Mouse (Mus musculus): ENCODE results near the gene Arsb. TPM values are rescaled to one million over a fixed set of nuclear protein-coding genes. Genes with fewer than 3 reads are reported as not detected.
"Not testable (repeated sequence)": the region's sequence is repeated elsewhere in the genome, so short reads cannot be mapped to it uniquely, and the experiment has no call there.

The Arsb gene
- polyA plus RNA-seq, 2 experiments = 21.9 to 40.4 TPM

- Histone ChIP-seq H3K9me3 (ENCODE audit: control insufficient read depth, low read length) (no peaks in the 10 kb centered on the region), H3K36me3 (ENCODE audit: control insufficient read depth, insufficient read depth, low read length) (no peaks in the 10 kb centered on the region), H3K9ac (ENCODE audit: low read depth, low read length, severe bottlenecking) (no peak overlapping the region), H3K4me3 (replicated peaks; ENCODE audit: low read length) (no peak overlapping the region), H3K4me1 (ENCODE audit: control insufficient read depth, insufficient read depth, low read length) (no peaks in the 10 kb centered on the region; the same call in 1 of the 2 replicates), H3K4me2 (replicated peaks; ENCODE audit: low read depth, low read length, severe bottlenecking) (no peak overlapping the region), H3K27ac (replicated peaks; ENCODE audit: low read depth, low read length) (no peak overlapping the region), H3K27me3 (ENCODE audit: control insufficient read depth, insufficient read depth, low read length) (no peaks in the 10 kb centered on the region)
- DNase-seq (ENCODE audit: low spot score) (no peak), ATAC-seq (ENCODE audit: low FRiP score, low read depth) (no peak)
- 72% methylated on average over 7 of the region's 7 CpGs for WGBS
- no peak for TF ChIP-seq POLR2A (IDR thresholded peaks at IDR 0.05; ENCODE audit: borderline replicate concordance, extremely low read depth, insufficient read depth, insufficient read length)
These were observed 213.8 kb downstream of the Arsb start for GRCm38 (mm10) chr13:93985181-93985580.

- not testable (repeated sequence) for H3K4me3 ChIP-seq (replicated peaks; ENCODE audit: low read length); DNase-seq (ENCODE audit: low spot score); ATAC-seq (ENCODE audit: low FRiP score, low read depth); H3K9me3 ChIP-seq (ENCODE audit: control insufficient read depth, low read length); H3K9ac ChIP-seq (ENCODE audit: low read depth, low read length, severe bottlenecking); H3K4me1 ChIP-seq (ENCODE audit: control insufficient read depth, insufficient read depth, low read length); H3K27me3 ChIP-seq (ENCODE audit: control insufficient read depth, insufficient read depth, low read length); H3K4me2 ChIP-seq (replicated peaks; ENCODE audit: low read depth, low read length, severe bottlenecking); H3K36me3 ChIP-seq (ENCODE audit: control insufficient read depth, insufficient read depth, low read length); H3K27ac ChIP-seq (replicated peaks; ENCODE audit: low read depth, low read length)
- 90% methylated on average over 8 of the region's 8 CpGs for WGBS
These were observed 214.3 kb downstream of the Arsb start for GRCm38 (mm10) chr13:93985750-93986149.

- no peak overlapping the region for H3K9ac ChIP-seq (ENCODE audit: low read depth, low read length, severe bottlenecking)
- WGBS = 58% methylated on average over 7 of the region's 7 CpGs
- no peaks in the 10 kb centered on the region for H3K36me3 ChIP-seq (ENCODE audit: control insufficient read depth, insufficient read depth, low read length)
- no peak for TF ChIP-seq POLR2A (IDR thresholded peaks at IDR 0.05; ENCODE audit: borderline replicate concordance, extremely low read depth, insufficient read depth, insufficient read length)
- H3K27ac ChIP-seq (replicated peaks; ENCODE audit: low read depth, low read length) = no peak overlapping the region
- DNase-seq (ENCODE audit: low spot score) (no peak), ATAC-seq (ENCODE audit: low FRiP score, low read depth) (no peak)
- H3K4me2 ChIP-seq (replicated peaks; ENCODE audit: low read depth, low read length, severe bottlenecking) = no peak overlapping the region
- H3K9me3 ChIP-seq (ENCODE audit: control insufficient read depth, low read length) = no peaks in the 10 kb centered on the region
- no peaks in the 10 kb centered on the region for H3K27me3 ChIP-seq (ENCODE audit: control insufficient read depth, insufficient read depth, low read length)
- no peaks in the 10 kb centered on the region; the same call in 1 of the 2 replicates for H3K4me1 ChIP-seq (ENCODE audit: control insufficient read depth, insufficient read depth, low read length)
- no peak overlapping the region for H3K4me3 ChIP-seq (replicated peaks; ENCODE audit: low read length)
These were observed 216.2 kb downstream of the Arsb start for GRCm38 (mm10) chr13:93987611-93988010.

- H3K4me2 ChIP-seq (replicated peaks; ENCODE audit: low read depth, low read length, severe bottlenecking) = no peak overlapping the region
- no peaks in the 10 kb centered on the region for H3K27me3 ChIP-seq (ENCODE audit: control insufficient read depth, insufficient read depth, low read length)
- no peak overlapping the region for H3K27ac ChIP-seq (replicated peaks; ENCODE audit: low read depth, low read length)
- H3K36me3 ChIP-seq (ENCODE audit: control insufficient read depth, insufficient read depth, low read length) = no peaks in the 10 kb centered on the region
- ATAC-seq (ENCODE audit: low FRiP score, low read depth) (no peak), DNase-seq (ENCODE audit: low spot score) (no peak)
- H3K4me1 ChIP-seq (ENCODE audit: control insufficient read depth, insufficient read depth, low read length) = no peaks in the 10 kb centered on the region; the same call in 1 of the 2 replicates
- WGBS = 78% methylated on average over 3 of the region's 4 CpGs
- H3K4me3 ChIP-seq (replicated peaks; ENCODE audit: low read length) = no peak overlapping the region
- H3K9ac ChIP-seq (ENCODE audit: low read depth, low read length, severe bottlenecking) = no peak overlapping the region
- H3K9me3 ChIP-seq (ENCODE audit: control insufficient read depth, low read length) = no peaks in the 10 kb centered on the region
- TF ChIP-seq POLR2A (IDR thresholded peaks at IDR 0.05; ENCODE audit: borderline replicate concordance, extremely low read depth, insufficient read depth, insufficient read length) = no peak
These were observed 217.8 kb downstream of the Arsb start for GRCm38 (mm10) chr13:93989208-93989607.

GRCm38 (mm10) chr13:93989736-93990611 lies 218.5 kb downstream of the Arsb start:
- WGBS = 65% methylated on average over 11 of the region's 11 CpGs
- Histone ChIP-seq H3K36me3 (ENCODE audit: control insufficient read depth, insufficient read depth, low read length) (no peaks in the 10 kb centered on the region), H3K4me3 (replicated peaks; ENCODE audit: low read length) (no peak overlapping the region), H3K27ac (replicated peaks; ENCODE audit: low read depth, low read length) (no peak overlapping the region), H3K4me2 (replicated peaks; ENCODE audit: low read depth, low read length, severe bottlenecking) (no peak overlapping the region), H3K9me3 (ENCODE audit: control insufficient read depth, low read length) (no peaks in the 10 kb centered on the region), H3K9ac (ENCODE audit: low read depth, low read length, severe bottlenecking) (no peak overlapping the region), H3K4me1 (ENCODE audit: control insufficient read depth, insufficient read depth, low read length) (no peaks in the 10 kb centered on the region; the same call in 1 of the 2 replicates), H3K27me3 (ENCODE audit: control insufficient read depth, insufficient read depth, low read length) (no peaks in the 10 kb centered on the region)
- ATAC-seq (ENCODE audit: low FRiP score, low read depth) = 0 out of 2 replicates have a peak, but pooled peaks have one; percentile 9
- DNase-seq (ENCODE audit: low spot score) = no peak
- TF ChIP-seq POLR2A (IDR thresholded peaks at IDR 0.05; ENCODE audit: borderline replicate concordance, extremely low read depth, insufficient read depth, insufficient read length) = no peak

Data from limb, embryonic 14.5 days (tissue).